Mouse (Mus musculus) inflammation-experienced regulatory T-cells, adult 6 months (primary cell): Measurements from ENCODE around the gene Eomes. TPM values are rescaled to one million over a fixed set of nuclear protein-coding genes. Genes with fewer than 3 reads are reported as not detected.

Experiments used
- ATAC-seq: one replicate; pipeline ENCODE4 v1.8.0; 2017
- polyA plus RNA-seq, 3 experiments: library from polyadenylated mRNA; unstranded; fragments of 100-300 nt; shearing (Covaris generic); gene quantifications; one replicate each; pipeline ENCODE4 v1.2.1; 2017

The Eomes gene
- polyA plus RNA-seq, 3 experiments from 2014 or later = 0.16 to 10.9 (median 0.62) TPM

- ATAC-seq = peak; percentile 44
These were observed 10.3 kb downstream of the Eomes start for GRCm38 (mm10) chr9:118488138-118488895.

DNA sequence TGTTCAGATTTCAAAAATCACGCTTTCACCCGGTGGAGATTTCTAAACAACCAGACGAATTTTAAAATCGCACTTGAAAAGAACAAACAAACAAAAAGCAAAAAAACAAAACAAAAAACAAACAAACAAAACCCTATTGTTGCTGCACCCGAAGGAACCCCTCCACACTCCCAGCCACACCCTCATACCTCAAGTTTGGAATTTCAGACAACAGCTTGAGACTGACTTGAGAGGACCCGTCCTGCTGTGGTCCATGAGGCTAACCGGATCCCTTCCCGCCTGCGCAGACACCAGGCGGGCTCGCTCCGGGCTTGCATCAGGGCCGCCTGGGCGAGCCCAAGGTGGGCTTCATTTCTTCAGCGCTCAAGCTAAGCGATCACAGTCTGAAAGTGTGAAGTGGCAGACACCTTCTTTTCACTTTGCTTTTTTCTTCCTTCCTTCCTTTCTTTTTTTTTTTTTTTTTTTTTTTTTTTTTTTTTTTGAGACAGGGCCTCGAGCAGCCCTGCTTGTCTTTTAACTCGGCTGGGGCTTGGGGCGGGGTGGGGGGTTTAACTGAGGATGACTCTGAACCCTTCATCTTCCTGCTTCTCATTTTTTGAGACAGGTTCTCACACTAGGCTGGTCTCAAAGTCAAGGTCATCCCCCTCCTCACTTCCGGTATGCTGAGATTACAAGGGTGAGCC lies 11.0 kb downstream of the Eomes start:
- no peak for ATAC-seq

- peak; percentile 79 for ATAC-seq
These were observed 11.6 kb downstream of the Eomes start for GRCm38 (mm10) chr9:118489579-118490019.

GRCm38 (mm10) chr9:118491195-118491594 lies 13.2 kb downstream of the Eomes start:
- no peak for ATAC-seq

DNA sequence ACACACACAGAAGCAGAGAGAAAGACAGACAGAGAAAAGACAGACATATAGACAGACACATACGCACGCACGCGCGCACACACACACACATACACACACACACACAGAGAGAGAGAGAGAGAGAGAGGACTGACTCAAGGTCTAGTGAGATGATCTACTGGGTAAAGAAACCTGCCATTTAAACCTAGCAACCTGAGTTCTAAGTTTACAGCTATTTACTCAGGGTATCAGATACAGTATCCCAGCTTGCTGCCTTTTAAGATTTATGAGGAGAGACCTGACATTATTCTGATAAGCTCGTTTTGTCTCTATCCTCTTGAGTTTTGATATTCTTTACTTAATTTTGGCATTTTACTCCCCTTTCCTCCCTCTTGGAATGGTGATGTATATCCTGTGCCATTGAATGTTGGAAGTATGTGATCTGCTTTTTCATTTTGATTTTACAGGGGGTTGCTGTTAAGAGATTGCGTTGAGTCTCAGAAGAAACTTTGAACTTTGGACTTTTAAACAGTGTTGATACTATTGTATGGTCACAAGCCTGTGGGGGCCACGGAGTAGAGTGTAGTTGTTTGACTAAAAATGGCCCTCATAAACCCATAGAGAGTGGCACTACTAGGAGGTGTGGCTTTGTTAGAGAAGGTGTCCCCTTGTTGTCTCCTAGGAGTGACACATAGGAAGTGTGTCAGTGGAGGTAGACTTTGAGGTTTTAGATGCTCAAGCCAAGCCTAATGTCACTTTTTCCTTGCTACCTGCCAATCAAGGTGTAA lies 15.1 kb downstream of the Eomes start:
- no peak for ATAC-seq

- ATAC-seq = no peak
These were observed 16.1 kb downstream of the Eomes start for GRCm38 (mm10) chr9:118494106-118494505.

DNA sequence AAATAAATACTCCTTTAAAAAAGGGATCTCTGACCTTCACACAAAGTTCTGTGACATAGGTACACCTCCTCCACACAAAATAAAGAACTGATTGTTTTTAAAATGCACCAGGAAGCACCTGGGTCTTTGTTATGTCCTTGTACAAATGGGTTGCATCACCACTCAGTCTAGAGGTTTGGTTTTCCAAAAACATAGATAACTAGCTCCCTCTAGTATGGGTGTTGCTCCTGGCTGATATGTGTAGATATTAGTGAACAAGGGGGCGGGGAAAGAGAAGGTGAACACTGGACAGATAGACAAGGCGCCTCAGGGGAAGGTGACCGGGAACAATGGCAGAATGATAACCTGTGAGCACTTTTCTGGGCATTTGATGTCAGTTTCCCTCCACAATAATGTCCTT lies 17.9 kb downstream of the Eomes start:
- ATAC-seq = no peak

DNA sequence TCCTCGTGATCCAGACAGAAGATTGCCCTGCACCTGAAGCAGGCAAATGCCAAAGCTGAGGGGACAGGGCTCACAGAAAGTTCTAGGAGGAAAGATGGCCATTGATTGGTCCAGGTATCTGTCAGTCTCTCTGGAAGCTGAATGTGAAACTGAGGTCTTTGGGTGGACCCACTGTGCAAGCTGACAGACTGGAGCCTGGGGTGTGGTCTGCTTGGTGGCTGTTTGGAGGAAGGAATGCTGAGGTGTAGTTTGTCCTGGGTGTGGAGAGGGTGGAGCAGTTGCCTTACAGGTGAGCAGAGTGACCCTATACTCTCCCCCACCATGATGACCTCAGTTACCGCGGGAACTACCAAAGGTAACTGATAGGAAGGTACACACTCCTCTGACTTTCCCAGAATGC lies 18.9 kb downstream of the Eomes start:
- ATAC-seq = no peak

GRCm38 (mm10) chr9:118498061-118498460 lies 20.0 kb downstream of the Eomes start:
- no peak for ATAC-seq

DNA sequence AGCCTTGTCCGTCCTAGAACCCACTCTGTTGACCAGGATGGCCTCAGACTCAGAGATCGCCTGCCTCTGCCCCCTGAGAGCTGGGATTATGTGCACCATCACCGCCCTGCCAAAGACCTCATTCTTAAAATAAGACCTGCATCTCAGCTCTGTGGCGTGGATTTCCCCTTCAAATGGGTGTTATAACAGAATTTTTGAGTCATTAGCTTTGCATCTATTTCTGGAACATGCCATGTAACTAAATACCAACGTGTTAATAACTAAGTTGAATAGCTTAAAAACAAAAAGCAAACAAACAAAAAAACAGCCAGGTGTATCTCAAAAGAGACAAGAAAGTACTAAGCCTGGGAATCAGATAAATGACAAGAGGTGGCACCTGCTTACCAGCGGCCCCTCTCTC lies 23.0 kb downstream of the Eomes start:
- ATAC-seq = no peak

GRCm38 (mm10) chr9:118504656-118505055 lies 26.6 kb downstream of the Eomes start:
- ATAC-seq = no peak

- peak; percentile 79 for ATAC-seq
These were observed 28.0 kb downstream of the Eomes start, which contains the start of gene Golga4 for GRCm38 (mm10) chr9:118506020-118506403. TSS of gene Golga4 (plus strand) at chr9:118506267.

- ATAC-seq = peak; percentile 26
These were observed 28.6 kb downstream of the Eomes start for GRCm38 (mm10) chr9:118506404-118507231.

DNA sequence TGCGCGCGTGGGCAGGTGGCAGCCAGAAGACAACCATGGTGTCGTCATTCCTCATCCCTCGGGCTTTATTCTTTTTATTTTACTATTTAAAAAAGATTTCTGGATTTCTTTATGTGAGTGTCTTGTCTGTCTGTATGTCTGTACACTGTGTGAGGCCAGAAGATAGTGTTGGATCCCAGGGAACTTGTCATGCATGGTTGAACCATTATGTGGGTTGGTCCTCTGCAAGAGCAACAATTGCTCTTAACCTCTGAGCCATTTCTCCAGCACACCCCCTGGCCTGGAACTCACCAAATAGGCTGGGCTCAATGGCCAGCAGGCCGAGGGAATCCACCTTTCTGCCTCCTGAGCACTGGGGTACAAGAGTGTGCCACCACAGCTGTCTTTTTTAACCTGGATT lies 29.5 kb downstream of the Eomes start:
- ATAC-seq = no peak

- ATAC-seq = no peak
These were observed 30.6 kb downstream of the Eomes start for GRCm38 (mm10) chr9:118508601-118509000.

DNA sequence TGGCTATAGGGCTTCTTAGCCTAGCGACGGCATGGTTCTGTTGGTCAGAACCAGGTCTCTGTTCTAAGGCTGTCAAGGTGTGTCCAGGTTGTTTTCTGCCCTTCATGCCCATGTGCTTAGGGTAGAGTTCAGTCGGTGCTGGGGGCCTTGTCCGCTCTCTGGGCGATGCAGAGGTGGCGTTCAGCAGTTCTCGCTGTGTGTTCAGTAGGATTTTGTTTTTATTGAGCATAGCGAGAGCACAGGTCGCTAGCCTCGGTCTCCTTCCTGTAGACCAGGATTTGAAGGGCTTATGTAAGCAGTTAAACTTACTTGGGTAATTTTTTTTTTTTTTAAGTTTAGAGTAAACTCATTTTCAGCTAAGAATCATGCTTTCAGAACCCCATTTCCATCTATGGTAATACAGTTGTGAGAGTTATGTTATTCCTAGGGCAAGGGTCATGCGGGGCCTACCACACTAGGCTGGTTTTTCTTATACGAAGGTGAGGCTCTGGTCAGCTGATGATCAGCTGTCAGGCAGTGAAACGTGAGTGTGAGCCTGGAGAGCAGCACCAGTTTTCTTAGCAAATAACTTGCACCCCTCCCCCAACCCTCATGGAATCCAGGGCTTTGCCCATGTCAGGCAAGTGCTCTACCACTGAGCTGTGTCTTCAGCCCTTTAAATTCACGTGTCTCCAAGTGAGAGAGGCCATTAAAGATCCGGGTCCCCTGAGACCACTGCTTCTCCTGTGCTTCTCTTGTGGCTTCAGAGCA lies 33.1 kb downstream of the Eomes start:
- ATAC-seq = no peak

- no peak for ATAC-seq
These were observed 34.7 kb downstream of the Eomes start for GRCm38 (mm10) chr9:118512681-118513233.

- no peak for ATAC-seq
These were observed 37.5 kb downstream of the Eomes start for GRCm38 (mm10) chr9:118515476-118515875.

DNA sequence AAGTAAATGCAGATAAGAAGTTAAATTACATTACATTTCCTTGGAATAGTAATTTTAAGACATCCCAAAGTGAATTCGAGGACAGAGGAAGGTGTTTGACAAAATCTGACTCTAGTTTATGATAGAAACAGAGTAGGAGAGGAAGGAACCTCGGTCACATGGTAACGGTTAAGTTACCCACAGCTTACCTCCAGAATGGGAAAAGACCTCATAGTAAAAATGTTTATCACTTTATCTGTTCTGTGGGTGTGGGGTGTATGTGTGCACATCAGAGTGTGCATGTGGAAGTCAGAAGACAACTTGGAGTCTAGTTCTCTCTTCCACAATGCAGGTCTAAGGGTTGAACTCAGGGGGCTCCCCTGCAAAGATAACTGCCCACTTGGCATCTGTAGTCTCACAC lies 38.1 kb downstream of the Eomes start:
- no peak for ATAC-seq

DNA sequence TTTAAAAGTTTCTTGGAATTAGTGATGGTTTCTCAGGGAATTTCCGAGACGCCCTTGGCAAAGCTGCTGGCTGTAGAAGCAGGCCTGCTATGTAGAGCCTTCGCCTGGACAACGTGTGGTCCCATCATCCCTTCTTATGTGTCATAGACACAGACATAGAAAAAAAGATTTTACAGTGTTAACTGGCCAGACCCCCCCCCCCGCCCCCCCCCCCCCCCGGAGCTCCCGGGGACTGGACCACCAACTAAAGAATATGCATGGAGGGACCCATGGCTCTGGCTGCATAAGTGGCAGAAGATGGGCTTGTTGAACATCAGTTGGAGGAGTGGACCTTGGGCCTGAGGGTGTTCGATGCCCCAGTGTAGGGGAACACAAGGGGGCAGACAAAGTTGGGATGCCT lies 39.6 kb downstream of the Eomes start:
- ATAC-seq = no peak

DNA sequence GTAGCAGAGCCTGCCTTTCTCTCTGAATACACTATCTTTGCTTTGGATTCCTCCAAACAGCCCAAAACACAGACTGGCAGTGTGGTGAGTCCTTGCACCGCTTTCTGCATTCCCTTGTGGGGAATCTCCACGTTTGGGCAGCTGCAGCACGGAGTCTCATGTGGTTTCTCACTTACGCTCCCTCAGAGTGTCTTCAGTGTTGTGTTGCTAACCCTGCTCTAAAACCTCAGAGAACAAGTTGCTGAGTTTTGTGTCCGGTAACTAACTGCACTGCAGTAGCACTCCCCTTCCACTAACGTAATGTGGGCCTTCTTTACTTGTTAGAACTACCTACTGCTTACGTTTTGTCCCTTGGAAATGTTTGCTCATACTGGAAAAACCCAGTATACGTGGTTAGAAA lies 41.1 kb downstream of the Eomes start:
- no peak for ATAC-seq
